Mouse (Mus musculus) lung, postnatal 36 days (tissue): ENCODE results near the gene Enpp7.
A peak's percentile ranks its signal among the peaks of the same experiment; 100 is the strongest.

Experiments used
- DNase-seq: peaks from one replicate; pipeline ENCODE4 v3.0.0; 2022; ENCODE audit warnings: mixed read lengths

Enpp7 gene

DNA sequence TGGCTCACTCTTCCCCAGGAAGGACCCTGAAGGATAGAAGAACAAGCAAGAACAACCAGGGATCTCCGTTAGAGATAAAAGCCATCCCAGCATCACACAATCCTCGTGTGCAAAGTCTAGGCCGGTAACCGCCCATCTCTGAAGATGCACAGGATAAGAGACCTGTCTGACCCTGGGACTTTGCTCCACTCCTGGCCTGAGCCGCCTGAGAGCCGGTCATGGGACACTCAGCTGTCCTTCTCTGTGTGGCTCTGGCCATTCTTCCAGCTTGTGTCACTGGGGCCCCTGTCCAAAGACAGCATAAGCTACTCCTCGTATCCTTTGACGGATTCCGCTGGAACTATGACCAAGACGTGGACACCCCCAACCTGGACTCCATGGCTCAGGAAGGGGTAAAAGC, at the start of gene Enpp7:
Gene Enpp7 (plus strand): TSS at position 190 of the 400 bp plus-strand sequence.
- no peak for DNase-seq

DNA sequence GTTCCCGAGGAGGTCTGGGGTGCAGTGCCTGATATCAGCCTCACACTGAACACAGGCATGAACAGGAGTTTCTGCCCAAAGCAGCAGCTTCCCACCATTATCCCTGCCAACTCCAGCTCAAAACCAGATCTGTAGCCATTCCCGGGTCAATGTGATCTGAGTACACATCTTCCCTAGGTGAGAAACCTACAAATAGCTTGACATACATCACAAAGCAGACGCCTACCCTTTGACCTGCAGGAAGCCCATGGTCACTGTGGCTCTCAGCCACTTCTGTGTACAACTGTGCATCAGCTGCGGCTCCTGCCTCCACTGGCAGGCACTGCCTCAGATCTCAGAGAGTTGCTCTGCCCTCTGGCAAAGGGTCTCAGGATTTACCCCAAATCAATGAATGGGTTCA, 48.3 kb upstream of the Enpp7 start:
- DNase-seq: no peak

- DNase-seq: no peak
Observed at GRCm38 (mm10) chr11:118940539-118940938, 47.4 kb upstream of the Enpp7 start.

GRCm38 (mm10) chr11:118941268-118941667, 46.7 kb upstream of the Enpp7 start:
- DNase-seq: no peak

GRCm38 (mm10) chr11:118945868-118946267, 42.1 kb upstream of the Enpp7 start:
- no peak for DNase-seq

GRCm38 (mm10) chr11:118955016-118955415, 33.0 kb upstream of the Enpp7 start:
- no peak for DNase-seq

GRCm38 (mm10) chr11:118957070-118957471, 30.9 kb upstream of the Enpp7 start:
- DNase-seq: peak; percentile 20

GRCm38 (mm10) chr11:118960649-118961048, 27.3 kb upstream of the Enpp7 start:
- no peak for DNase-seq

GRCm38 (mm10) chr11:118962478-118962877, 25.5 kb upstream of the Enpp7 start:
- DNase-seq: no peak

DNA sequence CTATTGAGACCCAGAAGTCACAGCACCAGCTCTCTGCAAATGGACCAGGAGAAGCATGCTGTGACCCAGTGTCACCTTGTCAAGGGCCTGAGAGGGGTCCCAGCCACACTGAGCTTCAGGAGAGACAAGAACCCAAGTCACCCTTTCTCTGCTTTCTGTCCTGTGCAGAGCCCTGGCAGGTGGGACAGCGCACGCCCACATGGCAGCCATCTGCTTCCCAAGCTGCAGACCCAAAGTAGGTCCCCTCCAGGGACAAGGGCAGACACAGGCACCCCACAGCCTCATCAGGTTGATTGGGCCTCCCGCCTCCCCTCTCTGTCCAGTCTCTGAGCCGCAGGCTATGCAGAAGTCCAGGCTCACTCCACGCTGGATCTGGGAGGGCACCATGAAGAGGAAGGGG, 24.1 kb upstream of the Enpp7 start:
- DNase-seq: no peak

- no peak for DNase-seq
Observed at GRCm38 (mm10) chr11:118965078-118965477, 22.9 kb upstream of the Enpp7 start.

DNA sequence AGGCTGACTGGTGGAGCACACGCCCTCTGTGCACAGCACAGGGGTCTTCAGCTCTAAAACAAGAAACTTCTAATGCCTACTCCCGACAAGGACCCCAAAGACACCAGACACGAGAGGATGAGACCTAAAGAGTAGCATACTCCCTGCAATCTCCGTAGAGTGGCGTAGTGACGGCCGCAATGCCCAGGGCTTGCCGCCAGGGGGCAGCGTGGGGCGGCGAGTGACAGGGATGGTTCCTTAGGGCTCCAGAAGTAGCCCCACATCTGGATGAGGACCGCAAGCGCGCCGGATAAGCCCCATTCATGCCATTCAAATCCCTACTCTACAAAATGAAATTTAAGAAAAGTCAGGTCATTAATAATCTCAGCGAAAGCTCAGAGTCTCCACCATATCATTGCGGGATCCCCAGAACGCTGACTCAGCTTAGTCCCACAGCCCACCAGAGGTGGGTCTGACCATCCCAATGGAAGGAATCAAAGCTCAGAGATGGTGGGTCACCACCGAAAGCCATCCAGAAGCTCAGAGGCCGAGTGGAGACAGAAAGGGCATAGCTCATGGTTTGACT, 16.4 kb upstream of the Enpp7 start:
- peak; percentile 14 for DNase-seq

- DNase-seq: no peak
Observed at GRCm38 (mm10) chr11:118972431-118973377, 15.3 kb upstream of the Enpp7 start.

GRCm38 (mm10) chr11:118974340-118974739, 13.6 kb upstream of the Enpp7 start:
- DNase-seq: no peak

GRCm38 (mm10) chr11:118975427-118975826, 12.6 kb upstream of the Enpp7 start:
- DNase-seq: peak; percentile 77

DNA sequence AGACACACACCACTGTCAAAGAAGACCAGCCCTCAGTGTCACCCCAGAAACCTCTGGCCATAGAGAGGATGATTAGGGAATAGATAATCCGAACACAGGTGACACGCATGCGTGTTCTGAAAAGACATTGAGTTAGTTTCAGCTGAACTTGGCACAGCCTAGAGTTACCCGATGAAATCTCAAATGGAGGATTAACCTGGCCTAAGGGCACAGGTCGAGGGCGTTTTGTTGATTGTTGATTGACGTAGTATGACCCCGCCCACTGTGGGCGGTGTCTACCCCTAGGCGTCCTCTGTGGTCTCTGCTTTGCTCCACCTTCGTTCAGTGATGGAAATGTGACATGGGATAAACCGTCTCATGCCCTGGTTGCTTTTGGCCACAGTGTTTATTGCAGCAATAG, 12.1 kb upstream of the Enpp7 start:
- peak; percentile 28 for DNase-seq

DNA sequence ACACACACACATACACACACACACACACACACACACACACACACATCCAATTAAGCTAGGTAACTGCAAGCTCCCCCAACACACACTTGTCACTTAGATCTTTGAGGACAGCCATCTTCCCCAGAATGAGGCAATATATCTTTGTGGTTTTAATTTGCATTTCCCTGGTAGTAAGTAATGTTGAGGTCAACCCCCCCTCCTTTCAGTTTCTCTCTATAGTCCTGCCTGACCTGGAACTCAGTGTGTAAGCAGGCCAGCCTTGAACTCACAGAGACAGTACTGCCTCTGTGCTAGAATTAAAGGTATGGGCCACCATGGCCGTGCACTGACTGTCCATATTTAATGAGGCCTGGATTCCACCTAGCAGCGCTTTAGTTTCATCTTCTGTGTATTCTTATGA, 7.6 kb upstream of the Enpp7 start:
- DNase-seq: peak; percentile 13

GRCm38 (mm10) chr11:118981012-118981776, 6.8 kb upstream of the Enpp7 start:
- peak; percentile 45 for DNase-seq

- DNase-seq: no peak
Observed at GRCm38 (mm10) chr11:118982593-118983113, 5.3 kb upstream of the Enpp7 start.

DNA sequence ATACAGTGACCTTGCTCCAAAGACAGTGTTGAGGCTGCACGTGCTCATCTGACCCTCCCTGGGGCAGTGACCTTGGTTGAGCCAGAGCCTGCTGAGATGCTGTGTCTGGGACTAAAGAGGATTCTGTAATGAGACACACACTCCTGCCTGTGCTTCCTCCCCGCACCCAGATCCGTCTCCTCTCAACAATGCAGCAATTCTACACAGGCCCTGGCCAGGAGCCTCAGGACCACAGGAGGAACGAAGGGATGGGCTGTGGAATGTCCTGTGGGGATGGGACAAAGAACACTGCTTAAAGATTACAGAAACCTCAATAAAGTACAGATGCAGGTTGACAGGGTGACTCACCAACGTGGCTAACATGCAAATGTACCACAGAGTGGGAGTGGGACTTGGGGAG, 2.4 kb upstream of the Enpp7 start:
- DNase-seq: no peak

- peak; percentile 9 for DNase-seq
Observed at GRCm38 (mm10) chr11:118992781-118993180, 4.8 kb downstream of the Enpp7 start.

GRCm38 (mm10) chr11:118995448-118995847, 7.5 kb downstream of the Enpp7 start:
- DNase-seq: no peak

DNA sequence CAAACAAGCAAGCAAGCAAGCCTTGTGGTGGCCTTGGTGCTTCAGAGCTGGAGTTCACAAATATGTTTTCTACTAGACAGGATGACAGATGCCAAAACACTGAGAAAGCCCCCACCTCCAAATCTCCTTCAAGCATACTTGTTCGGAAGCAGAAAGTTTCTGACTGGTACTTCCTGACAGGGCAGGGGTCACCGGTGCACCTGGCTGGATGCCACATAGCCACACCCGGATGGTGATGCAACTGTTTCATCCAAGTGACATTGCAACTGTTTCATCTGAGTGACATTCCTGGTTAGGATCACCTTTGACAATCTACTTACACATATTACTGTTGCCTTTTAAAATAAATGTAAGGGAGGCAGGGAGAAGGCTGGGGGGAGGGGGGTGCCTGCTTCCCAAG, 9.2 kb downstream of the Enpp7 start:
- DNase-seq: no peak
